Mouse (Mus musculus) erythroblast, embryonic 14.5 days (primary cell): Measurements from ENCODE around the gene Psmd1.

Experiments
- GATA1 ChIP-seq: IDR thresholded peaks from 2 replicates; pipeline ENCODE4 v1.6.1; 2012; ENCODE audit warnings: low read length, inconsistent platforms, mixed read lengths
- TAL1 ChIP-seq: IDR thresholded peaks from 3 replicates; pipeline ENCODE4 v1.6.1; 2012; ENCODE audit warnings: low read length, inconsistent platforms, mixed read lengths

DNA sequence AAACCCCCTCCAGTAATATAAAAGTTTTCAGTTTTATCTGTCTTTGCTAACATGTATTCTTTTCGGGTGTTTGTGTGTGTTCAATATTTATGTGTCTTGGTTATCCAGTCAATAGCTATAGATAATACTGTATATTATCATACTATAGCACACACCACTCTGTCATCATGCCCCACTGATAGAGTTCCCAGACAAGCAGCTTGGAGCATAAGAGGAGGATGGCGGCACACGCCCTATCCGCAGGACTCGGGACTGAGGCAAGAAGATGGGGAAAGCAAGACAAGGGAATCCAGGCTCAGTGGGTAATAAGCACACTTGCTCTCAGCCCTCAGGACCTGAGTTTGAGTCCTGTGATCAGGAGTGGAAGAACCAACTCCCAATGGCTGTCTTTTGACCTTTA lies 96.3 kb downstream of the Psmd1 start:
- peak; percentile 30; the same call in 1 of the 3 replicates for TF ChIP-seq TAL1
- TF ChIP-seq GATA1, result peak; percentile 44; the same call in 1 of the 2 replicates
